Mouse (Mus musculus): ENCODE data around the gene Phex. TPM values are rescaled to one million over a fixed set of nuclear protein-coding genes. Genes with fewer than 3 reads are reported as not detected.

Gene Phex
- 0.02 TPM in 1 of 2 replicates, not detected in the other for polyA plus RNA-seq (2012)

DNA sequence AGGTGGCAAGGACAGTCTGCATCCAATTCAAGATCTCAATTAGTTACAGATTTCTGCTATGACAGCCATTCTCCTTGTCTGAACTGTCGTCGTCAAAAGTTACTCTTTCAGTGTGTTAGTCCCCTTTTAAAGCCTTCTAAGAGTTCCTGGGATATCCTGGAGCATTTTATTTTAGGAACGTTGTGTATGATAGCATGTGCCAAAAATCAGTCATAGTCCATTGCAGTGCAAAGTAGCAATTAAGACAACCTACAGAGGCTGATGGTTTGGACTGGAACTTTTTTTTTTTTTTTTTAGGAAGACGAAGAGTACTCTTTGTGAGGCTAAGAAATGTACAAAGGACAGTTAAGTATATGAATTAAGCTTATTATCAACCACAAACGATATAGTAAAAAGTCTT lies at the start of gene Phex:
Gene Phex (minus strand): TSS at position 101 of the 400 bp plus-strand sequence.

Other genes with a start within 250 kb of the Phex start
- gene Sms, start 77.0 kb upstream of the Phex start, polyA plus RNA-seq (2012): 26.2 and 28.3 TPM in 2 replicates
- gene Yy2, start 153.7 kb upstream of the Phex start, polyA plus RNA-seq (2012): 0.06 TPM in 1 of 2 replicates, not detected in the other
- 4.4 and 5.7 TPM in 2 replicates for gene Mbtps2, start 183.4 kb upstream of the Phex start, polyA plus RNA-seq (2012)